Comparison of ENCODE assay signal across 7 mouse cellular contexts in the genomic region with DNA sequence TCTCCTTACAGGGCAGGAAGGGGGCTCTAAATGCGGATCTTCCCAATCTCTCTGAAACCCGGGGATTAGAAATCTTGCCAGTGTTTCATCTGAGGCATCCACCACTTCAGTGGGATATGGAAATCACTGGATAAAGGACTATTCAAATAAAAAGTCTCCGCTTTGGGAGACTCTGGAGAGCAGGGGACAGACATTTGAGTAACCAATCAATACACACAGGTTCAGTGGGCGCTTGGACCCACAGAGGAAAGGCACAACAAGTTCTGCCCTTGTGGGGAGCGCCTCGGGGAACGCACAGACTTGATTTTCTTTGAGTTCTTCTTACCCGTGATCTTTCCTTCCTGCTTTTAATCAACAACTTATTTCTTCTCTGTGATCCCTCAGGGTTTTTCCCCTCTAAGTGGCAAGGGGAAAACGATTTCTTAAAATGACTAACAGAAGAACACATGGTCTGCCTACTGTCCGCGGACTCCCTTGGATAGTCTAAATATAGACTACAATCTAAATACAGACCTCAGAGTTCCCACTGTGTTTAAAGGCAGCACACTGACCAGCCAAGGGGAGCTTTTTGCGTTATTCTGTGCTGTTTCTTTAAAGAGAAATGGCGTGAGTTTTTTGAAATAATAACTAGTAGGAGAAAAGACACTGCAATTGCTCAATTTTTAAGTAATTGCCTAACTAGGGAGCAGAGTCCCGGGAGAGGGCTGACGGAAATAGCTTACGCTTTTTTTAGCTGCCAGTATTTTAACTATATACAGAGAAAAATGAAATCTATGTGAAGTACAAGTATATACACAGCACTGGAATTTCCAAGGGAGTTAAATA. TPM values are rescaled to one million over a fixed set of nuclear protein-coding genes. Genes with fewer than 3 reads are reported as not detected.
A peak's percentile ranks its signal among the peaks of the same experiment; 100 is the strongest.
DNase-seq lines count a peak whose midpoint lies in the region; ATAC-seq lines count a peak whose summit lies in the region.

No protein-coding gene starts in this region.

- no peaks in the 10 kb centered on the region for H3K27me3 ChIP-seq in midbrain, embryonic 15.5 days (replicated peaks)
- no peaks in the 10 kb centered on the region for H3K27me3 ChIP-seq in midbrain, embryonic 10.5 days (ENCODE audit: low read depth, poor library complexity, severe bottlenecking)
- H3K27me3 ChIP-seq in liver, embryonic 13.5 days = peaks cover 29% of the 10 kb centered on the region

- WGBS in midbrain, embryonic 15.5 days = 45% methylated on average over 16 of the region's 16 CpGs
- 60% methylated on average over 16 of the region's 16 CpGs for WGBS in midbrain, embryonic 10.5 days
- 43% methylated on average over 16 of the region's 16 CpGs for WGBS in liver, embryonic 13.5 days (ENCODE audit: insufficient replicate concordance)

- no peak overlapping the region for H3K4me3 ChIP-seq in midbrain, embryonic 15.5 days
- no peak overlapping the region for H3K4me3 ChIP-seq in midbrain, embryonic 10.5 days
- no peak overlapping the region for H3K4me3 ChIP-seq in liver, embryonic 13.5 days (replicated peaks)

- ATAC-seq in midbrain, embryonic 15.5 days (replicated peaks) = no peak
- ATAC-seq in liver, embryonic 13.5 days (ENCODE audit: low read depth) = no peak

- no peak for DNase-seq in midbrain, embryonic 10.5 days (ENCODE audit: low spot score)
- peak; percentile 45 for DNase-seq in heart, adult 8-10 months (ENCODE audit: low spot score)
- DNase-seq in liver, embryonic 13.5 days = no peak
- DNase-seq in right cerebral cortex, adult 18-20 months = no peak
- DNase-seq in kidney, postnatal 4 days = no peak
- DNase-seq in gastrocnemius, postnatal 25 days = no peak

- H3K27ac ChIP-seq in midbrain, embryonic 15.5 days = no peak overlapping the region
- H3K27ac ChIP-seq in midbrain, embryonic 10.5 days (replicated peaks) = no peak overlapping the region
- 0 out of 2 replicates have a peak overlapping the region, but pooled peaks have one; percentile 18 for H3K27ac ChIP-seq in liver, embryonic 13.5 days

- 0 out of 2 replicates have a peak, but pooled peaks cover 3% of the 10 kb centered on the region for H3K4me1 ChIP-seq in midbrain, embryonic 15.5 days
- no peaks in the 10 kb centered on the region for H3K4me1 ChIP-seq in midbrain, embryonic 10.5 days
- peaks cover 32% of the 10 kb centered on the region for H3K4me1 ChIP-seq in liver, embryonic 13.5 days (replicated peaks)

- 0 out of 2 replicates have a peak overlapping the region, but pooled peaks have one; percentile 20 for H3K4me2 ChIP-seq in midbrain, embryonic 15.5 days
- H3K4me2 ChIP-seq in liver, embryonic 13.5 days = peak overlapping the region; percentile 32

- 0 out of 2 replicates have a peak, but pooled peaks cover 3% of the 10 kb centered on the region for H3K9me3 ChIP-seq in midbrain, embryonic 15.5 days
- H3K9me3 ChIP-seq in midbrain, embryonic 10.5 days (replicated peaks) = no peaks in the 10 kb centered on the region; the same call in 1 of the 2 replicates
- no peaks in the 10 kb centered on the region for H3K9me3 ChIP-seq in liver, embryonic 13.5 days (replicated peaks)

- H3K9ac ChIP-seq in midbrain, embryonic 15.5 days = no peak overlapping the region
- H3K9ac ChIP-seq in liver, embryonic 13.5 days = no peak overlapping the region

- no peaks in the 10 kb centered on the region for H3K36me3 ChIP-seq in midbrain, embryonic 15.5 days (replicated peaks)
- H3K36me3 ChIP-seq in midbrain, embryonic 10.5 days = no peaks in the 10 kb centered on the region
- H3K36me3 ChIP-seq in liver, embryonic 13.5 days = no peaks in the 10 kb centered on the region

RNA-seq across cellular contexts. Expression of a gene that starts 18.0 kb away (rescaled TPM):
- polyA plus RNA-seq in midbrain, embryonic 15.5 days (2015; fragmentation: Nextera tagmentation; extraction: Ambion mirVana) = 7.1 and 8.5 TPM in 2 replicates
- 2.5 TPM in 2 replicates for polyA plus RNA-seq in midbrain, embryonic 10.5 days (2016; fragmentation: Nextera tagmentation; extraction: Ambion mirVana)
- 1 to 10 TPM; 3.1 to 4.4 (median 3.9) TPM for total RNA-seq in heart, adult 8-10 months (2022)
- 47.3 and 55.5 TPM in 2 replicates for polyA plus RNA-seq in liver, embryonic 13.5 days (2015; fragmentation: Nextera tagmentation; extraction: Ambion mirVana)
- 1 to 10 TPM; 2.9 to 3.9 TPM for total RNA-seq in gastrocnemius, postnatal 25 days (2021)
